Mouse (Mus musculus): Measurements from ENCODE around the gene Dusp3. TPM values are rescaled to one million over a fixed set of nuclear protein-coding genes. Genes with fewer than 3 reads are reported as not detected.
A peak's percentile ranks its signal among the peaks of the same experiment; 100 is the strongest.

Gene Dusp3
- total and polyA plus RNA-seq, 2 experiments from 2014 or later, result 75.7 to 106 TPM

DNA sequence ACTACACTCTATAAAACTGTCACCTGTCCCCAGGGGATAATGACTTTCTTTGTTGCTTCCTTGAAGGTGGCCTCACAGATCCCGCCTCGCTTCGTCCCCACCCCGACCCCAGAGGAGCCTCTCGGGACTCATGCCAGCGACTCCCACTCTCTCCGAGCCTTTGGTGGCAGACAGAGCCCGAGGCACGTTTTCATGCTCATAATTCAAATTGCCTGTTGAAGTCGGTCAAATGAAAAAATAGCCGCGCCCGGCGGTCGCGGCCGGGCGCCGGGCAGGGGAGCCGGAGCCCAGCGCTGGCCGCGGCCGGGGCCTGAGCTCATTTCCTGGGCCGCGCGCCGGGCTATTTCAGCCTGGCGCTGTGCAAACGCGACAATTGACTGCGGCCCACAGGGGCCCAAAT lies 49.7 kb downstream of the Dusp3 start:
- no peaks in the 10 kb centered on the region for H3K27me3 ChIP-seq (ENCODE audit: control insufficient read depth, insufficient read depth, low read length)
- 0 out of 2 replicates have a peak, but pooled peaks have one; percentile 14 for ATAC-seq (ENCODE audit: insufficient read depth, low read depth)
- DNase-seq (ENCODE audit: low spot score), result peak; percentile 36
- H3K4me2 ChIP-seq (ENCODE audit: low read depth, low read length), result peak overlapping the region; percentile 66
- TF ChIP-seq CTCF (IDR thresholded peaks at IDR 0.05; ENCODE audit: low read depth), result no peak
- no peak for TF ChIP-seq EP300 (IDR thresholded peaks at IDR 0.05; ENCODE audit: low read depth)
- H3K36me3 ChIP-seq (replicated peaks; ENCODE audit: control insufficient read depth, insufficient read depth, low read length), result no peaks in the 10 kb centered on the region
- H3K9me3 ChIP-seq (replicated peaks; ENCODE audit: control insufficient read depth, low read length), result no peaks in the 10 kb centered on the region
- peak overlapping the region; percentile 3; the same call in 1 of the 2 replicates for H3K27ac ChIP-seq (ENCODE audit: low read depth)
- WGBS, result 1% methylated on average over 32 of the region's 32 CpGs
- H3K4me1 ChIP-seq (ENCODE audit: control insufficient read depth, insufficient read depth), result no peaks in the 10 kb centered on the region
- H3K4me3 ChIP-seq (ENCODE audit: low read depth, low read length), result peak overlapping the region; percentile 42
- H3K9ac ChIP-seq (replicated peaks; ENCODE audit: low read depth, low read length), result peak overlapping the region; percentile 38

DNA sequence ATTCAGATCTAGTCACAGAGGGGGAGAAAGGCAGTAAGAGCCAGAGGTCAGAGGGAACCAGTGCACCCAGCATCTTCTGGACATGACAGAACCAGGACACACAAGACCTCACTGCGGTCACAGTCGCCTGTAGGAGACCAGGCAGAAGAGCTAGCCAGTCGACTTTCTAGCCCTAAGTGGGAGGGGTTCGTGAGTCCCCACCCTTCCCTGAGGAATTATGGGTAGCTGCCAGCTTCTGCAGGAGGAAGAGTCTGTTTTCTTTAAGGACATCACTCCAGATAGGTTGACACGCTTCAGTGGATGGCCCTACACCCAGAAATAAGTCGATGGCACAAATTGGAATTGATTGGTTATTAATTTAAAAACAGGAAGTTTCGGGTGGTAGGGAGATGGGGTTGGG lies 50.4 kb downstream of the Dusp3 start:
- 51% methylated on average over 7 of the region's 7 CpGs for whole genome bisulfite sequencing
- Histone ChIP-seq H3K27ac (ENCODE audit: low read depth) (no peak overlapping the region), H3K4me1 (ENCODE audit: control insufficient read depth, insufficient read depth) (no peaks in the 10 kb centered on the region), H3K9me3 (replicated peaks; ENCODE audit: control insufficient read depth, low read length) (no peaks in the 10 kb centered on the region), H3K9ac (replicated peaks; ENCODE audit: low read depth, low read length) (no peak overlapping the region), H3K36me3 (replicated peaks; ENCODE audit: control insufficient read depth, insufficient read depth, low read length) (no peaks in the 10 kb centered on the region), H3K27me3 (ENCODE audit: control insufficient read depth, insufficient read depth, low read length) (no peaks in the 10 kb centered on the region), H3K4me2 (ENCODE audit: low read depth, low read length) (no peak overlapping the region), H3K4me3 (ENCODE audit: low read depth, low read length) (no peak overlapping the region)
- no peak for DNase-seq (ENCODE audit: low spot score)
- TF ChIP-seq CTCF (IDR thresholded peaks at IDR 0.05; ENCODE audit: low read depth) (no peak), EP300 (IDR thresholded peaks at IDR 0.05; ENCODE audit: low read depth) (no peak)
- ATAC-seq (ENCODE audit: insufficient read depth, low read depth), result no peak

DNA sequence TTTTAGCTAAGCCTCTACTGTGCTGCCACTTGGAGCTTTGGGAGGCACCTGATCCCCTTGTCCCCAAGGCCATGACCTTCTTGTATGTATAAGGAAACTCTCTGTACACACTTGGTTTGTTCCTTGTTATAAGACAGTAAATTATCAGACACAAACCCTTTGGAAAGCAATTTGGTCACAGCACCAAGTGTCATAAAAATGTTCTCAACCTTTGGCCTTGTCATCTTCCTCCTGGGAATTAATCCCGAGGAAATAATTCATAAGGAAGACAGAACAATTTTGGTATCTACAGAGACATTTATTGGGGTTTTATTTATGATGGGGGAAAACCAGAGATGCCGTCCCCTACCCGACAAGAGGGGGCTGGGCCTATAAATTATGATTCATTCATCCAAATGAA lies 51.1 kb downstream of the Dusp3 start:
- Histone ChIP-seq H3K27me3 (ENCODE audit: control insufficient read depth, insufficient read depth, low read length) (no peaks in the 10 kb centered on the region), H3K4me3 (ENCODE audit: low read depth, low read length) (no peak overlapping the region), H3K9ac (replicated peaks; ENCODE audit: low read depth, low read length) (no peak overlapping the region), H3K4me2 (ENCODE audit: low read depth, low read length) (no peak overlapping the region), H3K27ac (ENCODE audit: low read depth) (no peak overlapping the region), H3K9me3 (replicated peaks; ENCODE audit: control insufficient read depth, low read length) (no peaks in the 10 kb centered on the region), H3K4me1 (ENCODE audit: control insufficient read depth, insufficient read depth) (no peaks in the 10 kb centered on the region), H3K36me3 (replicated peaks; ENCODE audit: control insufficient read depth, insufficient read depth, low read length) (no peaks in the 10 kb centered on the region)
- ATAC-seq (ENCODE audit: insufficient read depth, low read depth) (no peak), DNase-seq (ENCODE audit: low spot score) (no peak)
- TF ChIP-seq CTCF (IDR thresholded peaks at IDR 0.05; ENCODE audit: low read depth) (no peak), EP300 (IDR thresholded peaks at IDR 0.05; ENCODE audit: low read depth) (no peak)
- 83% methylated on average over 3 of the region's 3 CpGs for WGBS

DNA sequence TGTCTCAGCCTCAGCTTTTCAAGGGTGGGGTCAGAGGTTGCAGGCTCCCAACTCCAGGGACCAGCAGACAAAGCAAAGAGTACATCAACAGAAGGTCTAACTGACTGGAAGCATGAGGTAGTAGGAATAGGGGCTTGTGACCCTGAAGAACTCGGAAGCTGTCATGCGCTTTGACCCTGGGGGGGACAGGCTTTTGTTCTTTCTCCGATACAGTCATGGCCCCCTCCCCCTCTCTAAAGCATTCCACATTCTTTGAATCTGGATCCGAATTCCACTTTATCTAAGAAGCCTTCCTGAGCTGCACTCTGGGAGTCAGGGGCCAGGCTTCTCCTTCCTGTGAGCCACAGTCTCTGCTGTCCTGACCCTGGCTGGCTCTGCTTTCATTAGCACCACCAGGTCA lies 54.8 kb downstream of the Dusp3 start:
- H3K4me2 ChIP-seq (ENCODE audit: low read depth, low read length), result no peak overlapping the region
- H3K36me3 ChIP-seq (replicated peaks; ENCODE audit: control insufficient read depth, insufficient read depth, low read length), result no peaks in the 10 kb centered on the region
- DNase-seq (ENCODE audit: low spot score) (no peak), ATAC-seq (ENCODE audit: insufficient read depth, low read depth) (peak; percentile 39; the same call in 1 of the 2 replicates)
- H3K4me3 ChIP-seq (ENCODE audit: low read depth, low read length), result no peak overlapping the region
- no peaks in the 10 kb centered on the region for H3K9me3 ChIP-seq (replicated peaks; ENCODE audit: control insufficient read depth, low read length)
- no peak overlapping the region for H3K27ac ChIP-seq (ENCODE audit: low read depth)
- TF ChIP-seq CTCF (IDR thresholded peaks at IDR 0.05; ENCODE audit: low read depth) (no peak), EP300 (IDR thresholded peaks at IDR 0.05; ENCODE audit: low read depth) (no peak)
- H3K9ac ChIP-seq (replicated peaks; ENCODE audit: low read depth, low read length), result no peak overlapping the region
- 35% methylated on average over 4 of the region's 4 CpGs for WGBS
- H3K27me3 ChIP-seq (ENCODE audit: control insufficient read depth, insufficient read depth, low read length), result no peaks in the 10 kb centered on the region
- H3K4me1 ChIP-seq (ENCODE audit: control insufficient read depth, insufficient read depth), result no peaks in the 10 kb centered on the region

DNA sequence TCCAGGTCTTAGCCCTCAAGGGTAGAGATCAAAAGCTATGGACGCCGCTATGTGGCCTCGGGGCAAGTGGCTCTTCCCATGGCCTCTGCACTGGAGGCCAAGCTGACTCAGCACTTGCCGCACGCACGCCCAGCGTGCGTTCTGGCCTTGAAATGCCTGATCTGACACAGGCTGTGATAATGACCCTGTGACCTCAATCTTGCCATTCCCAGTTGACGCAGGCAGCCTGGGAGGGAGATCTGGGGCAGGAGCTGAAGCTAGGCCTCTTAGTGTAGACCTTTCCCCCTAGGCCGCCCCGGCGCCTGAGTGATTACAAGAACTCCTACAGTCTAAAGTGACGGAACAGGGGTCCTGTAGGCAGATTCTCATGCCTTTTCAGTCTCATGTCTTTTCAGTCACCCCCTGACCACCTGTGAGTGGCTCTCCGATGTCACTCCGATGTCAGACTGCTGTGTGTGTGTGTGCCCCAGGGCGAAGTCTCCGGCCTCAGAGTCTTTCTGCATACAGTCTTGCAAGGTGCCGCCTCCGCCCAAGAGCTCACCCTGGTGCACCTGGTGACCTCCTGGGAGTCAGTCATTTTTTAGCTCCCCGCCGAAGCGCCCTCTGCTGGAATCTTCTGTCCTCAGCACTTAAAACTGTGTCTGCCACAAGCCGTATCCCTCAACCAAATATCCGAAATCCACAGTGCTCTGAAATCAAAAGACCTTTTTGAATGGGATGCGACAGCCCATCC lies 58.6 kb downstream of the Dusp3 start:
- H3K36me3 ChIP-seq (replicated peaks; ENCODE audit: control insufficient read depth, insufficient read depth, low read length), result no peaks in the 10 kb centered on the region
- TF ChIP-seq EP300 (IDR thresholded peaks at IDR 0.05; ENCODE audit: low read depth) (no peak), CTCF (IDR thresholded peaks at IDR 0.05; ENCODE audit: low read depth) (peak; percentile 39)
- no peak overlapping the region for H3K4me2 ChIP-seq (ENCODE audit: low read depth, low read length)
- H3K27me3 ChIP-seq (ENCODE audit: control insufficient read depth, insufficient read depth, low read length), result no peaks in the 10 kb centered on the region
- H3K9me3 ChIP-seq (replicated peaks; ENCODE audit: control insufficient read depth, low read length), result no peaks in the 10 kb centered on the region
- ATAC-seq (ENCODE audit: insufficient read depth, low read depth) (no peak), DNase-seq (ENCODE audit: low spot score) (no peak)
- H3K27ac ChIP-seq (ENCODE audit: low read depth), result no peak overlapping the region
- H3K4me1 ChIP-seq (ENCODE audit: control insufficient read depth, insufficient read depth), result no peaks in the 10 kb centered on the region
- no peak overlapping the region for H3K9ac ChIP-seq (replicated peaks; ENCODE audit: low read depth, low read length)
- WGBS, result 50% methylated on average over 25 of the region's 25 CpGs
- no peak overlapping the region for H3K4me3 ChIP-seq (ENCODE audit: low read depth, low read length)

Data from heart, postnatal 0 days (tissue).